Mouse (Mus musculus) heart, adult 2 months (tissue): ENCODE measurements at regions not wholly inside any gene's neighbourhood (a gene's known extent, or its start where the extent isn't known, plus 50 kb on each side); places are given as distances from the start of the nearest gene placed in this dataset.

ENCODE experiments used
- DNase-seq, 2 experiments: peaks; one replicate each; pipeline ENCODE4 v3.0.0; 2021
- H3K27ac ChIP-seq: fragments of 200-600 bp; 2 replicates; pipeline ENCODE4 v1.8.1; 2022
- H3K27me3 ChIP-seq: fragments of 200-500 bp; 2 replicates; pipeline ENCODE4 v1.6.1; 2012; ENCODE audit warnings: mild to moderate bottlenecking, low read length, inconsistent platforms, mixed read lengths; ENCODE audit not compliant: control insufficient read depth, insufficient read depth
- H3K36me3 ChIP-seq: fragments of 200-500 bp; 2 replicates; pipeline ENCODE4 v1.6.1; 2012; ENCODE audit warnings: low read length, inconsistent platforms; ENCODE audit not compliant: control insufficient read depth, insufficient read depth
- H3K4me1 ChIP-seq: fragments of 200-500 bp; 2 replicates; pipeline ENCODE4 v1.6.1; 2011; ENCODE audit warnings: low read length; ENCODE audit not compliant: control insufficient read depth, insufficient read depth
- H3K4me3 ChIP-seq: fragments of 200-600 bp; 2 replicates; pipeline ENCODE4 v1.8.1; 2022
- H3K79me2 ChIP-seq: fragments of 200-500 bp; replicated peaks from 2 replicates; pipeline ENCODE4 v1.6.1; 2012; ENCODE audit warnings: mild to moderate bottlenecking, inconsistent platforms, low read length, moderate library complexity, mixed read lengths; ENCODE audit not compliant: control insufficient read depth, insufficient read depth
- H3K9ac ChIP-seq: fragments of 200-500 bp; 2 replicates; pipeline ENCODE4 v1.6.1; 2012; ENCODE audit warnings: low read depth, mild to moderate bottlenecking, control low read depth, inconsistent platforms, low read length, mixed read lengths
- CTCF ChIP-seq: fragments of 200-600 bp; IDR thresholded peaks from 2 replicates; pipeline ENCODE4 v1.8.1; 2022; ENCODE audit warnings: antibody characterized with exemption, mild to moderate bottlenecking, moderate library complexity
- EP300 ChIP-seq: fragments of 200-500 bp; IDR thresholded peaks from 2 replicates; pipeline ENCODE4 v1.6.1; 2011; ENCODE audit warnings: low read depth, low read length, control low read depth; ENCODE audit not compliant: insufficient read depth
- POLR2A ChIP-seq: fragments of 200-500 bp; IDR thresholded peaks from 2 replicates; pipeline ENCODE4 v1.6.1; 2011; ENCODE audit warnings: mild to moderate bottlenecking, low read depth, low read length, control low read depth; ENCODE audit not compliant: insufficient read depth
- WGBS: fragments of 180-500 bp; shearing (Covaris S2); methylation state at CpG from one replicate; pipeline ENCODE4 v1.1.7; 2018; 5-methylcytosine and 5-hydroxymethylcytosine counted together
- intact Hi-C: fragments of 180-260 bp; cut with DNase I; formaldehyde crosslinking; loops from one replicate; pipeline ENCODE4 v1.15.1; 2025

GRCm38 (mm10) chr6:5553703-5554394 is 57.7 kb upstream of the Pdk4 start:
- Histone ChIP-seq H3K36me3 (no peaks in the 10 kb centered on the region), H3K4me3 (no peak overlapping the region), H3K9ac (no peak overlapping the region), H3K27me3 (no peaks in the 10 kb centered on the region), H3K4me1 (no peaks in the 10 kb centered on the region), H3K79me2 (no peaks in the 10 kb centered on the region), H3K27ac (no peak overlapping the region)
- no peak for DNase-seq
- intact Hi-C loops = no loop called here
- WGBS = 68% methylated on average over 4 of the region's 4 CpGs
- TF ChIP-seq CTCF = no peak
- no peak for TF ChIP-seq EP300
- TF ChIP-seq POLR2A = no peak

DNA sequence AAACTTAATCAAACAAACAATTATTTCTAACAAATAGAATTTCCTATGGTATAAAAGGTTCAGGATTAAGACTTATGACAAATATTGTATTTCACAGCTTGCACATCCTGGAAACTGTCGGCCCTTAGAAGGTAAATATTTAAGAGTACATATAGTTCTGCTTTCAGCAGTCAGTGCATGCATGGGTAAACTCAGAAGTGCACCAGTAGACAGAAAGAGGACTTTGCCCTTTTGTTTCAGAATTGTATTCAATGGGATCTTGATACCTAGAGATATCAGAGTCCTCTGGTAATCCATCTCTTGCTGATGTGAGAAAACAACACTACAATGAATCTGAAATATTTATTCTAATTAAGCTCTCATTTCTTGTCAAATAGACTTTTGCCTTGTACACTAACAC is 54.0 kb upstream of the Pdk4 start:
- no peaks in the 10 kb centered on the region for H3K4me1 ChIP-seq
- no peak overlapping the region for H3K4me3 ChIP-seq
- TF ChIP-seq POLR2A (no peak), EP300 (no peak), CTCF (no peak)
- WGBS = 89% methylated on average over 1 of the region's 1 CpGs
- no peak overlapping the region for H3K9ac ChIP-seq
- H3K36me3 ChIP-seq = no peaks in the 10 kb centered on the region
- no peaks in the 10 kb centered on the region for H3K27me3 ChIP-seq
- intact Hi-C loops = no loop called here
- no peak for DNase-seq
- no peaks in the 10 kb centered on the region for H3K79me2 ChIP-seq
- H3K27ac ChIP-seq = no peak overlapping the region
